Mouse (Mus musculus) ES-Bruce4 (cell line): ENCODE measurements around the gene Fis1.
"Not testable (repeated sequence)": the region's sequence is repeated elsewhere in the genome, so short reads cannot be mapped to it uniquely, and the experiment has no call there.

Experiments
- CTCF ChIP-seq: IDR thresholded peaks from one replicate; pipeline ENCODE4 v1.8.1; 2011; ENCODE audit warnings: low read depth, low read length
- POLR2A ChIP-seq: IDR thresholded peaks from one replicate; pipeline ENCODE4 v1.8.1; 2011; ENCODE audit warnings: low read length; ENCODE audit not compliant: insufficient read depth

- not testable (repeated sequence) for TF ChIP-seq CTCF, POLR2A
Observed at GRCm38 (mm10) chr5:136949551-136950336, 3.3 kb upstream of the Fis1 start.
